Mouse (Mus musculus): ENCODE data around the gene Mrgbp.

The Mrgbp gene

DNA sequence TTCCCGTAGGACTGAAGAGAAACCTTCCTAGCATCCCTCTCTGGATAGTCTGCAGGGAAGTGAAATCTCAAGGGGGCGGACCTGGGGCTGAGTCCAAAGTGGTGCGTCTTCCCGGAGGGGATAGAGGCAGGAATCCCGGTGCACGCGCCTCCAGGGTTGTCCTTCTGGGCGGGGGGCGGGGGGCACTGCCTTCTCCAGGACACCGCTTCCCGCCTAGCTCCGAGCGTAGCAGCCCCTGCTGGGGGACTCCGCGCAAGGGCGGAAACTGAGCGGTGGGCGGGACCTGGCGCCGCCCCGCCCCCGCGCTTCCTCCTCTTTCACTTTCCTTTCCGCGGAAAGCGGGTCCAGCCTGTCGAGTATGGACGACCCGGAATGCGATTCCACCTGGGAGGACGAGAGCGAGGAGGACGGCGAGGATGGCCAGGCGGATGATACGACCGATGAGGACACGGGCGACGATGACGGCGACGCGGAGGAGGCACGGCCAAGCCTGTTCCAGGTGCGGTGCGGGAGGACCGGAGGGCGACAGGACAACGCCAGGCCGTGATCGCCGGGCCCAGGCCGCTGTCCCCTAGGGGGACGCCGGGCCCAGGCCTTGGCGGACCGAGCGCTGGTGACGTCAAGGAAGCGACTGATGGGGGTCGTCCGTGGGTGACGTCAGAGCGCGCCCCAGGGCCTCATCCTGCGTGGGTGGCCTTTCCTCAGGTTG lies 8.2 kb downstream of the Mrgbp start, which contains the start of gene Ogfr:
TSS of gene Ogfr (plus strand) at position 123 of the 709 bp plus-strand sequence.
- peak; percentile 74 for DNase-seq (ENCODE audit: low spot score in 2 of 2)

DNA sequence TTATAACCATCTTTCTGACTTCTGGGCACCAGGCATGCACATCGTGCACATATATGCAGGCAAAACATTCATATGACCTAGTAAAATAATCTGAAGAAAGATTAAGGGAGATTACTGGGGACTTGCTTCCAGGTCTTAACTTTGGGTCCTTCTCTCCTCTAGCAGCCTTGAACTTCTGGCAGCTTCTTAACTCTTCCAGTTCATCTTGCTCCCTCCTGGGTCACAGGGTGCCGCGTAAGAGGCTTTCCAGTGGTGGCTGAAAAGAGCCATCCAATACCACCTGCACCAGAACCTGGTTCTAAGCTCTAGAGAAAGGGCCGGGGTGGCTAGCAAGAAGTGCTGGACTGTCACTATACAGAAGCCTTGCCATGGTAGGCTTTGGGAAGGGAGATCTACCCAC lies 16.4 kb downstream of the Mrgbp start, which contains the start of gene Col9a3:
TSS of gene Col9a3 (plus strand) at position 301 of the 400 bp plus-strand sequence.
- DNase-seq (ENCODE audit: low spot score in 2 of 2): no peak

DNA sequence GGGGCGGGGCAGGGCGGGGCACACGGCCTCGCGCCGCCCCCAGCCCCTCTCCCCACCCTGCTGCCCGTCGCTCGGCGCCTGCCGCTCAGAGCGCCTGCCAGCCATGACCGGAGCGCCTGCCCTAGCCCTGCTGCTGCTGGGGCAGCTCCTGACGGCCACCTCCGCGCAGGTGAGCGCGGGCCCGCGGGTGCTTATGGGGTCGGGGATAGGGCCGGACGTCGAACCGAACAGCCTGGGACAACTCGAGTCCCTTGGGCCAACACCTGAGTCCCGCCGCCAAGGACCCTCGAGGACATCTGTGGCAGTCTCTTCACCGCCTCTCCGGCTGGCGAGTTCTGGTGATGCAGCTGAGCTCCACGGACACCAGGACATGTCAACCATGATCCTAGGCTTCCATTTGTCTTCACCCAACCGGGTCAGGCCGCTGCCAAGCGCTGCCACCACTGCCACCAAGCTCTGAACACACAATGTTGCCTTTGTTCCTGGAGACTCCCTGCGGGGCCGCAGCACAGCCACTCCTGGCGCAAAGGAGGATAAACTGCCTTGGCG lies 17.1 kb downstream of the Mrgbp start:
- no peak for DNase-seq (ENCODE audit: low spot score in 2 of 2)

DNA sequence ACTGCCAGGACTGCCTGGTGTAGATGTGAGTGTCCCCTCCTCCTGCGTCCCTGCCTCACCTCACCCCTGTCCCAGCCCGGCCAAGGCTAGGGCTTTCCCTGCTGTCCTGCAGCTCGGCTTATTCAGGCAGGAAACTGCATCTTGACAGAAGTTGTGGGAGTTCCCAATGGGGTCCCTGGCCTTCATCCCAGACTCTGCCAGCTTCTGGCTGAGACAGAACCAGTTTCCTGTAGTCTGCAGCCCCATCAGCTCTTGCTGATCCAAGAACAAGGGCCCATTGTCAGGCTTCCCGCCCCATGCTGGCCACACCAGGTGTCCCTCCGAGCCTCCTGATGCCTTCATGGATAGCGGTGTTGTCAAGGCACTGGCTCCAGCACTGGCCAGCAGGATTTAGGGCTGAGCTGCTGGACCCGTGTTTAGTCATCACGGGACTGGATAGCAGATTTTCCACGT lies 19.5 kb downstream of the Mrgbp start:
- DNase-seq (ENCODE audit: low spot score in 2 of 2): no peak

DNA sequence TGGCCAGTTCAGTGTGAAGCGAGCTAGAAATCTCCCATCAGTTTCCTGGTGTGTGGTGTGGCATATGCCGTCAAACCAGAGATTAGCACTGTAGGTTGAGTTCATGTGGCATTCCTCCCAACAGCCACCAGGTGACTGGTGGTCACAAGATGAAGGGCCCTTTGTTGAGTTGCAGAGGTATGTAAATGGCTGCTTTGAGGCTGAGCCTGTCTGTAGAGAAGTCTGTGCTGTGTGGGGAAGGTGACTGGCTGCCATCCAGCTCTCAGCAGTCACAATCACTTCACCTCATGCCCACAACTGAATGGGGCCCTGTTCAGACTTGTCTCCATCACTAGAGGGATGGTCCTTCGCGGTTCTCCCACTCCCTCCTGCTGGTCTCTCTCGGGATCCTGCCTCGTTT lies 23.7 kb downstream of the Mrgbp start:
- no peak for DNase-seq (ENCODE audit: low spot score in 2 of 2)

DNA sequence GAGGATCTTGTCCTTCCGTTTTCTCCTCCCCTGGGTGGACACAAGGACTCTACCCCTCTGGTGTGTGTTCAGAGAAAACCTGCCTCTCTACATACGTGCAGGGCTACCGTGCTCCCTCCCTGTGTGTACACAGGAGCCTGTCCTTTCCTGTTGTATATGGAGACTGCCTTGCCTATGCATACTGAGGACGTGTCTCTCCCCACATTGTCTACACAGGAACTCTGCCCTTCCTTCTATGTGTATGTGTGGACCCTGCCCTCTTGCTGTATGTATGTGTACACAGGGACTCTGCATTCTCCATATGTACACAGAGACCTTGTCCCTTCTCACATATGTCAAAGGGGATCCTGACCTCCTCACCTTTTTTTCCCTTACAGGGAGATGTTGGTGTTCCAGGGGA lies 29.2 kb downstream of the Mrgbp start:
- DNase-seq (ENCODE audit: low spot score in 2 of 2): no peak

DNA sequence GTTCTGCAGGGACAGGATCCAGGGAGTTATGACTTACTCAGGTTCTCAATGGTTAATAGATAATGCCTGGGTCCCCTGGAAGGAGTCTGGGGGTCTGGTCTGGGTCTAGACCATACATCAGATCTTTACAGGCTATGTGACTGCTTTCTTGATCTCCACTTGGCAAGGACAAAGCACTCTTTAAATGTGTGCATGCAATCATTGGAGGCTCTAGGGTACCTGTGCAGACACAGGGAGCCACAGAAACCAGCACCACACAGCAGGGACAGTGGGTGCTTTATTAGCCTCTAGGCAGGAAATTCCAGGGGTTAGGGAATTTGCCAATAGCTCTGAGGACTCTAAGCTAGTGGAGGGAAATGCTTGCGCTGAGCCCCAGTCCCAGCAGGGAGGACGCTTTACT lies 30.8 kb downstream of the Mrgbp start:
- no peak for DNase-seq (ENCODE audit: low spot score in 2 of 2)

Data from urinary bladder, postnatal 36 days (tissue).